Mouse (Mus musculus): Measurements from ENCODE around the gene Sidt1.

The Sidt1 gene

GRCm38 (mm10) chr16:44332861-44333284 lies at the start of gene Sidt1:
Gene Sidt1, minus strand, starts transcription at chr16:44333196.
- peak; percentile 7 to 13 for DNase-seq

GRCm38 (mm10) chr16:44381578-44381977 lies 48.6 kb upstream of the Sidt1 start:
- peak in 1 of 2 experiments; percentile 20 for DNase-seq

- DNase-seq = no peak
Measured at GRCm38 (mm10) chr16:44380006-44380405, 47.0 kb upstream of the Sidt1 start.

GRCm38 (mm10) chr16:44375459-44375858 lies 42.5 kb upstream of the Sidt1 start:
- no peak for DNase-seq

GRCm38 (mm10) chr16:44365522-44365921 lies 32.5 kb upstream of the Sidt1 start:
- DNase-seq = no peak

- DNase-seq = peak; percentile 35 to 43
Measured at GRCm38 (mm10) chr16:44361921-44362890, 29.2 kb upstream of the Sidt1 start.

GRCm38 (mm10) chr16:44357571-44358268 lies 24.7 kb upstream of the Sidt1 start:
- DNase-seq = peak; percentile 15 to 51

GRCm38 (mm10) chr16:44356291-44356690 lies 23.3 kb upstream of the Sidt1 start:
- DNase-seq = no peak

- no peak for DNase-seq
Measured at GRCm38 (mm10) chr16:44349801-44350397, 16.9 kb upstream of the Sidt1 start.

- peak; percentile 98 to 99 for DNase-seq
Measured at GRCm38 (mm10) chr16:44347071-44347901, 14.3 kb upstream of the Sidt1 start, which contains the start of gene Spice1. Gene Spice1, plus strand, starts transcription at chr16:44347121.

GRCm38 (mm10) chr16:44337541-44337940 lies 4.5 kb upstream of the Sidt1 start:
- DNase-seq = no peak

GRCm38 (mm10) chr16:44331995-44332860 lies 768 bp downstream of the Sidt1 start:
- DNase-seq = peak; percentile 39 to 51

GRCm38 (mm10) chr16:44331671-44331994 lies 1.4 kb downstream of the Sidt1 start:
- DNase-seq = no peak

GRCm38 (mm10) chr16:44331154-44331553 lies 1.8 kb downstream of the Sidt1 start:
- DNase-seq = peak in 1 of 2 experiments; percentile 14

GRCm38 (mm10) chr16:44330657-44331056 lies 2.3 kb downstream of the Sidt1 start:
- no peak for DNase-seq

- DNase-seq = no peak
Measured at GRCm38 (mm10) chr16:44328644-44329043, 4.4 kb downstream of the Sidt1 start.

- no peak for DNase-seq
Measured at GRCm38 (mm10) chr16:44320232-44320631, 12.8 kb downstream of the Sidt1 start.

GRCm38 (mm10) chr16:44316350-44316749 lies 16.6 kb downstream of the Sidt1 start:
- no peak for DNase-seq

GRCm38 (mm10) chr16:44313422-44313821 lies 19.6 kb downstream of the Sidt1 start:
- DNase-seq = peak; percentile 14 to 26

- no peak for DNase-seq
Measured at GRCm38 (mm10) chr16:44305606-44306005, 27.4 kb downstream of the Sidt1 start.

- DNase-seq = no peak
Measured at GRCm38 (mm10) chr16:44303822-44304221, 29.2 kb downstream of the Sidt1 start.
